Mouse (Mus musculus) small intestine, adult 2 months (tissue): ENCODE measurements around the gene Gm20388. TPM values are rescaled to one million over a fixed set of nuclear protein-coding genes. Genes with fewer than 3 reads are reported as not detected.

Experiments
- H3K27ac ChIP-seq: fragments of 200-500 bp; 2 replicates; pipeline ENCODE4 v1.5.1; 2012; ENCODE audit warnings: low read depth, low read length, control low read depth, inconsistent platforms; ENCODE audit not compliant: insufficient read depth
- H3K27me3 ChIP-seq: fragments of 200-500 bp; 2 replicates; pipeline ENCODE4 v1.6.1; 2012; ENCODE audit warnings: mild to moderate bottlenecking, moderate library complexity, low read length, inconsistent platforms; ENCODE audit not compliant: control insufficient read depth, insufficient read depth
- H3K36me3 ChIP-seq: fragments of 200-500 bp; 2 replicates; pipeline ENCODE4 v1.6.1; 2012; ENCODE audit warnings: mild to moderate bottlenecking, low read length, control low read depth, inconsistent platforms; ENCODE audit not compliant: control insufficient read depth, insufficient read depth
- H3K4me1 ChIP-seq: fragments of 200-500 bp; 2 replicates; pipeline ENCODE4 v1.6.1; 2012; ENCODE audit warnings: low read length, inconsistent platforms, mixed read lengths; ENCODE audit not compliant: control insufficient read depth, insufficient read depth, insufficient read length
- H3K4me3 ChIP-seq: fragments of 200-500 bp; 2 replicates; pipeline ENCODE4 v1.5.1; 2012; ENCODE audit warnings: low read depth, mild to moderate bottlenecking, control low read depth, inconsistent platforms, low read length, moderate library complexity
- CTCF ChIP-seq: fragments of 200-500 bp; IDR thresholded peaks from 2 replicates; pipeline ENCODE4 v1.5.1; 2012; ENCODE audit warnings: low read depth, mild to moderate bottlenecking, control low read depth, inconsistent platforms, low read length, moderate library complexity, mixed read lengths; ENCODE audit not compliant: insufficient replicate concordance, insufficient read length; ENCODE audit errors: extremely low read depth
- POLR2A ChIP-seq: fragments of 200-500 bp; IDR thresholded peaks from 2 replicates; pipeline ENCODE4 v1.6.1; 2012; ENCODE audit warnings: low read depth, mild to moderate bottlenecking, control low read depth, inconsistent platforms, low read length, moderate library complexity
- WGBS: fragments of 180-500 bp; shearing (Covaris S2); methylation state at CpG from one replicate; pipeline ENCODE4 v1.1.7; 2018; 5-methylcytosine and 5-hydroxymethylcytosine counted together
- polyA plus RNA-seq: library from polyadenylated mRNA; depleted of rRNA; stranded (reverse); fragments of >200 nt; gene quantifications from 2 replicates; pipeline ENCODE4 v1.2.3, GENCODE M21; 2012

Gm20388 gene
- polyA plus RNA-seq, 1 experiment, result 37.3 TPM

GRCm38 (mm10) chr8:122550234-122550994 lies 2639.8 kb downstream of the Gm20388 start:
- Histone ChIP-seq H3K4me1 (peaks cover 10% of the 10 kb centered on the region), H3K27me3 (no peaks in the 10 kb centered on the region), H3K27ac (peak overlapping the region; percentile 38), H3K36me3 (no peaks in the 10 kb centered on the region), H3K4me3 (peak overlapping the region; percentile 93)
- TF ChIP-seq POLR2A (no peak), CTCF (no peak)
- 6% methylated on average over 52 of the region's 52 CpGs for WGBS

GRCm38 (mm10) chr8:122550995-122551264 lies 2640.3 kb downstream of the Gm20388 start:
- no peaks in the 10 kb centered on the region for H3K36me3 ChIP-seq
- H3K4me1 ChIP-seq, result peaks cover 10% of the 10 kb centered on the region
- WGBS, result under 1% methylated on average over 43 of the region's 43 CpGs
- peak overlapping the region; percentile 38; the same call in 1 of the 2 replicates for H3K27ac ChIP-seq
- TF ChIP-seq POLR2A (no peak), CTCF (no peak)
- peak overlapping the region; percentile 93 for H3K4me3 ChIP-seq
- no peaks in the 10 kb centered on the region for H3K27me3 ChIP-seq

GRCm38 (mm10) chr8:122551265-122552051 lies 2640.8 kb downstream of the Gm20388 start, which contains the start of gene Piezo1:
Piezo1 (minus strand) TSS chr8:122551329.
- Histone ChIP-seq H3K4me3 (peak within 1 kb of the TSS; percentile 93), H3K27me3 (no peaks in the 10 kb centered on the region), H3K27ac (peak within 1 kb of the TSS; percentile 38), H3K36me3 (no peaks in the 10 kb centered on the region), H3K4me1 (peaks cover 7% of the 10 kb centered on the region)
- WGBS, result 9% methylated on average over 56 of the region's 56 CpGs
- TF ChIP-seq CTCF, result peak; percentile 100
- peak; percentile 63; the same call in 1 of the 2 replicates for TF ChIP-seq POLR2A

- H3K4me1 ChIP-seq, result no peaks in the 10 kb centered on the region; the same call in 1 of the 2 replicates
- no peak overlapping the region for H3K4me3 ChIP-seq
- 57% methylated on average over 6 of the region's 6 CpGs for WGBS
- no peak for TF ChIP-seq POLR2A
- no peak for TF ChIP-seq CTCF
- no peaks in the 10 kb centered on the region for H3K27me3 ChIP-seq
- no peaks in the 10 kb centered on the region for H3K36me3 ChIP-seq
- no peak overlapping the region for H3K27ac ChIP-seq
Measured at GRCm38 (mm10) chr8:122554786-122555185, 2644.1 kb downstream of the Gm20388 start.

GRCm38 (mm10) chr8:122556030-122557009 lies 2645.7 kb downstream of the Gm20388 start:
- peak overlapping the region; percentile 73 for H3K27ac ChIP-seq
- no peaks in the 10 kb centered on the region for H3K36me3 ChIP-seq
- H3K27me3 ChIP-seq, result no peaks in the 10 kb centered on the region
- TF ChIP-seq POLR2A (no peak; the same call in 1 of the 2 replicates), CTCF (no peak)
- H3K4me3 ChIP-seq, result peak overlapping the region; percentile 53
- H3K4me1 ChIP-seq, result no peaks in the 10 kb centered on the region; the same call in none of the 2 replicates
- 72% methylated on average over 12 of the region's 12 CpGs for WGBS

GRCm38 (mm10) chr8:122557248-122558038 lies 2646.8 kb downstream of the Gm20388 start:
- TF ChIP-seq CTCF (no peak), POLR2A (no peak)
- 70% methylated on average over 10 of the region's 10 CpGs for WGBS
- Histone ChIP-seq H3K27ac (peak overlapping the region; percentile 73; the same call in 1 of the 2 replicates), H3K4me3 (no peak overlapping the region), H3K36me3 (no peaks in the 10 kb centered on the region), H3K27me3 (no peaks in the 10 kb centered on the region), H3K4me1 (no peaks in the 10 kb centered on the region; the same call in none of the 2 replicates)
